Mouse (Mus musculus) lung, adult 18-20 months (tissue): ENCODE measurements at regions not wholly inside any gene's neighbourhood (a gene's known extent, or its start where the extent isn't known, plus 50 kb on each side); places are given as distances from the start of the nearest gene placed in this dataset.

Experiments
- DNase-seq, 2 experiments: peaks; one replicate each; pipeline ENCODE4 v3.0.0; 2022; ENCODE audit warnings: mixed read lengths in 2 of 2

DNA sequence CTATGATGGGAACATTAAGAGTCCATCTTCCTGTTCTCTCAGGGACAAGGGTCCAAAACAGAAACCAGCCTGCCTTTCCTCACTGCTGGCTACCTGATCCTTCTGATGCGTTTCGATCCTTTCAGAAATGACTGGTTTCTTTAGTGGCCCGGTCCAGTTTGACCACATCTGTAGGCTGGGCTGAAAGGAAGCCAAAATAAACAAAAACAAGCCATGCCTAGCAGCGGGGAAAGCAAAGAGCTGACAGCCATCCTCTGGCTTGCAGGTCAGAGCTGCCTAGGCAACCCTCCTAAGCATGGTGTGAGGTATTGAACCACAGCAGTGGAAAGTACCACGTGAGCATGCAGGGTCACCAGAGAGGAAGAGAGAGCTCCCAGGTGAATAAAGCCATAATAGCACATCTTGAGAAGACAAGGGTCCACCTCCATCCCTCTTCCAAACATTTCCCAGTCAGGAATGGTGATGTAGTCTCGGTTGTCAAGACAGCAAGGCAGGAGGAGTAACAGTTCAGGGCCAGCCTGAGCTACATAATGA, 146.6 kb downstream of the Rybp start:
- DNase-seq = peak; percentile 35 to 61

DNA sequence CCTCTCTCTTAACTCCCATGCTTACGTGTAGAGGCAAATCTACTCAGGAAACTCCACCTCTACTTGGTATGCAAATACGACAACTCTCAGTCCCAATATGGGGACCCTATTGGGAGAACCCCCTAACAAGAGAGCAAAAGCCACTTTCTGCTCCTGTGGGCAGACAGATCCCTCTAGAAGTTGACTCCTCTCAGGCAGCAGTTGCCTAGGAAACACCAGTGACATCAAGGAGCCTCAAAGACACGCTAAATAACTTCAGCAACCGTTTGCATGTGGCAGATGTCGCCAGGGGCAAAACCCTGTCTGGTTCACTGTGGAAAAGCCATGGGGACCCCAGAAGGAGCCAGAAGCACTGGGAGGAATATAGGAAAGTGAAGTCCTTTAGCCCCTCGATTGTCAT, 147.5 kb downstream of the Rybp start:
- no peak for DNase-seq

DNA sequence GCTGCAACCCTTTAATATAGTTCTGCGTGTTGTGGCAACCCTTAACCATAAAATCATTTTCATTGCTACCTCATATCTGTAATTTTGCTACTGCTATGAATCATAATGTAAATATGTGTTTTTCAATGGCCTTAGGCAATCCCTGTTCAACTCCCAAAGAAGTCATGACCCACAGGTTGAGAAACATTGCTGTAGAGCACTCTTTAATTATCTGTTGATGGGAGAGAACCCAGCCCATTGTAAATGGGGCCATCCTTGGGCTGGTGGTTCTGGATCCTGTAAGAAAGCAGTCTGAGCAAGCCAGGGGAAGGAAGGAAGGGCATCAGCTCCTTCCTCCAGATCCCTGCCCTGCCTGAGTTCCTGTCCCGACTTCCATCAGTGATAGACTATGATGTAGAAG, 148.6 kb downstream of the Rybp start:
- no peak for DNase-seq

DNA sequence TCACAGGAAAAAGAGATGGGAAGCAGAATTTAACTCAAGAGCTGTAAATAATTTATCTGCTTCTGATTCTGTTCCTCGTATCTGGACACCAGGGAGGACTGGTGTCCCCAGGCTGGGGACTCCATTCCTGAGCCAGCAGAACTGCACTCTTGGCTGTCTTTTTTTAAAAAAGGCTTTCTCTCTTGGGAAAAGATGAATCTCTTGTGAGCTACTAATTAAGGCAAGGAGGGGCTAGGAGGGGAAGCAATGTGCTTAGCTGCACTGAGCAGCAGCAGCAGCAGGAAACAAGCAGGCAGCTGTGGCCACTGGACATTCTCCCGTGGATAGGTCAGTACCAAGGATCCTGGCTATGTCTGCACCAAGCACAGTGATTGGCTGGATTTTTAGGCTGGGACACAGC, 152.1 kb downstream of the Rybp start:
- DNase-seq = no peak

GRCm38 (mm10) chr6:100133970-100134369, 153.3 kb downstream of the Rybp start:
- no peak for DNase-seq

- DNase-seq = no peak
Observed at GRCm38 (mm10) chr6:100132916-100133600, 154.2 kb downstream of the Rybp start.

- DNase-seq = peak; percentile 75 to 78
Observed at GRCm38 (mm10) chr6:100127221-100128143, 159.8 kb downstream of the Rybp start.

DNA sequence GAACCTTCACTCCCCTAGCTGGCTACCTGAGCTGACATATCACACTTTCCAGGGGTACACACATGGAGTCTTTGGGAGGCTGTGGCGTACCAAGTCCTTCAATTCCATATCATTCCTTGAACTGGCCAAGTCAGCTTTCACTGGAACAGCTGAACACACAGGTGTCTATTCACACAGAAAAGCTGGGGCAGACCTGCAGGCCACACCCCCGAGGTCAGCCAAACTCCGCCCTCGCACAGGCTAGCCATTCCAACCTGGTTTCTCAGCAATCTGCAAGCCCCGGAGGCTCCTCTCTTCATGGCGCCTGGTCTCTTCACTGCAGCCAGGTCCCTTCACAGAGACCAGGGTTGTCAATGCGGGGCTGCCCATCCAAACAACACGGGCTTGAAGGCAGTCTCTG, 160.5 kb downstream of the Rybp start:
- DNase-seq = peak in 1 of 2 experiments; percentile 28

- no peak for DNase-seq
Observed at GRCm38 (mm10) chr6:100126326-100126725, 161.0 kb downstream of the Rybp start.

DNA sequence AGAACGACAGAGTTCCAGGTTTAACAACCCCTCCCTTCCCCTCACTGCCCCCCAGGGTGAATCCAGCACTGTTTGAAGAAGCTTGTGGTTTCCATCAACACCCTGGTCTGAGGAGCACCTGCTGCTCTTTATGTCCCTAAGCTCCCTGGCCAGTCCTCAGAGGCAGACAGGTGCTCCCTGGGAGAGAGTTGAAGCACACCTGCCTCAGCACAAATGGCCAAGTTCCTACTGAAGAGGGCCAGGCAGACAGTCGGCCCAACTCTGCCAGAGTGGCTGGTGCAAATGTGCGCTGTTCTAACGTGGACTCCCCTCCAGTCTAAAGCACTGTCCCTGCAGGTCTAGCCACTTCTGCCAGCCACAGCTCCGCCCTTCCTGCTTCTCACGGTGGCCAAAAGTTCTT, 166.0 kb downstream of the Rybp start:
- DNase-seq = peak; percentile 24 to 51

DNA sequence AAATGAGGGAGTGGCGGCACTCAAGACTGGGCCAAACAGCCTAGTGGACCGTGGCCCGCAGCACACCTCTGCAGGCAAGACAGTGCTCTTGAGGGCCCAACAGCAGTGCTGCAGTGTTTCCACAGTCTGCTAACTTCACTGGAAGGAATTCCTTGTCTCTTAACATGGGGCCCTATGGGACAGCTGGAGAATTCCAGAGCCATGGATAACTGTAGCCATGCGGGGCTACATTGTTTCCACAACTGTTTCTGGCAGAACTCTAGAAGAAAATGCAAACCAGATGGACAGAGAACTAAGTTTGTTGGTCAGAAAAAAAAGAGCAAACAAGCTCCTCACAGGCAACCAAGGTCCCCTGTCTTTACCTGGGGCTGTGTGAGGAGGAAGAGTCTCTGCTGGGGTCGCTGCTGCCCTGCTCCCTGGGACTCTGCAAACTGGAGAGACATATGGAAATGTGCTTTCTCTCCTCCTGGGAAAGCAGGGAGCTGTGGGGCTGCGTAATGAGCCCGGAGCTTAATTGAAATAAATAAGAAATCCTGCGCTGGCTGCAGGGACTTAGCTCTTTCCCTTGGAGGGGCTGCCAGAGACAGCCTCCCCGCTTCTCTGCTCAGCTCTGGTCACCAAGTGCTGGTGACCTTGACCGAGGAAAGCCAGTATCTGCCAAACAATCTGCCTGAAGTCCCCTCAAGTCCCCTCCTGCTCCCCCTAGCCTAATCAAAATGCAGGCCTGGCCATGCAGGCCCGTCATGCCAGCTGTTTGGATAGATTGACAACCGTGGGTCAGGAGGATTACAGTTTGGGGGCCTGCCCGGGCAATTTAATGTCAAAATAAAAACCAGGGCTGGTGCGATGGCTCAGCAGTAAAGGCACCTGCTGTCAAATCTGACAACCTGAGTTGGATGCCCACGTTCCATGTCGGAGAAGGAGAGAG, 167.0 kb downstream of the Rybp start:
- DNase-seq = no peak

DNA sequence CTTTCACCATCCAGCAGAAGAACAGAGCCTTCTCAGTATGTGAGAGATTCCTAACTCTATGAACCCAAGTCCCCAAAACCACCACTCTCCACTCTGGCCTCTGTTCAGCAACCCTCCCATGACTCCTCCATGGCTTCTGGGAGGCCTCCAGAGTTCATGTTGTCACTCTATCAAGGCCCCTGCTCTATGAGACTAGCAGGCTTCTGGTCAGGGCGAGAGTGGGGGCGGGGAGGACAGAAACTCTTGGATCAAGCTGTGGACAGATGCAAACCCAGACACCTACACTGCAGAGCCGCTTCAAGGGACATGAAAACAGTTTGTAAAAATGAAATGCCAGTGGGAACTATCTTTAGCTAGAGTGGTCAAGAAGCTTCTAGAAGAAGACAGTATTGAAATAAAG, 170.2 kb downstream of the Rybp start:
- DNase-seq = no peak

GRCm38 (mm10) chr6:100113393-100114137, 173.7 kb downstream of the Rybp start:
- DNase-seq = no peak

GRCm38 (mm10) chr6:100110981-100111660, 176.2 kb downstream of the Rybp start:
- no peak for DNase-seq

DNA sequence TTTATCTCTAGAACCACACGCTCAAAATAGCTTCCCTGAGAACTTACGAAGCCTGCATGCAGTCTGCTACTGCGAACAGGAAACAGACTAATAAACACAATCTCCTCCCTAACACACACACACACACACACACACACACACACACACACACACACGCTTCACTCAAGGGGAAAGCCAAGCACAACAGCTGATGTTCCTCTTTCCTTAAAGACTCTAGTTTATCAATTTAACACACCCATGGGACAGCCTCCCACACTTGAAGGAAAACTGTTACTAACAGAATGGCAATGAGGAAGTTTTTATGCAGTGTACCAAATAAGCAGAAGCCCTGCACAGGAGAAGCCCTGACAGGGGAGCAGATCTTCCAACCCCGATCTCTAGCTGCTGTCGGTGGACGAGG, 177.3 kb downstream of the Rybp start:
- peak; percentile 29 to 46 for DNase-seq

- no peak for DNase-seq
Observed at GRCm38 (mm10) chr6:100109351-100109750, 177.9 kb downstream of the Rybp start.

DNA sequence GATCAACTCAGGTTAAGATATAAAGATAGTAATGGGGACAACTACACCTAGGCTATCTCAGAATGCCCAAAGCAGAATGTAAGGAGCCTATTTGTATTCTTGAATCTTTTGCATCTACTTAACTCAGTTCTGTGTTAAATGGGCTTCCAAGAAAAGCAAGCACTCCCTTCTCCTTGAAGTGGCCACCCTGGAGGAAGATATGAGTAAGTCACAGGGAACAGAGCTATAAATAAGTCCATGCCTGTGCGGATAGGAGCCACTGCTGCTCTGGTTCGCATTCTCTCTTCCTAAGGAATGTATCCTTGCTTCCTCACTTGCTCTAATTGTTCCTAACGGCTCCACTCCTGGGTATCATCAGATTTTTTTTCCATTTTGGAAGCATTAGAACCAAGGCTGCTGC, 179.8 kb downstream of the Rybp start:
- DNase-seq = no peak

GRCm38 (mm10) chr6:100107066-100107465, 180.2 kb downstream of the Rybp start:
- DNase-seq = no peak

GRCm38 (mm10) chr6:100100565-100101133, 186.6 kb downstream of the Rybp start:
- DNase-seq = no peak

DNA sequence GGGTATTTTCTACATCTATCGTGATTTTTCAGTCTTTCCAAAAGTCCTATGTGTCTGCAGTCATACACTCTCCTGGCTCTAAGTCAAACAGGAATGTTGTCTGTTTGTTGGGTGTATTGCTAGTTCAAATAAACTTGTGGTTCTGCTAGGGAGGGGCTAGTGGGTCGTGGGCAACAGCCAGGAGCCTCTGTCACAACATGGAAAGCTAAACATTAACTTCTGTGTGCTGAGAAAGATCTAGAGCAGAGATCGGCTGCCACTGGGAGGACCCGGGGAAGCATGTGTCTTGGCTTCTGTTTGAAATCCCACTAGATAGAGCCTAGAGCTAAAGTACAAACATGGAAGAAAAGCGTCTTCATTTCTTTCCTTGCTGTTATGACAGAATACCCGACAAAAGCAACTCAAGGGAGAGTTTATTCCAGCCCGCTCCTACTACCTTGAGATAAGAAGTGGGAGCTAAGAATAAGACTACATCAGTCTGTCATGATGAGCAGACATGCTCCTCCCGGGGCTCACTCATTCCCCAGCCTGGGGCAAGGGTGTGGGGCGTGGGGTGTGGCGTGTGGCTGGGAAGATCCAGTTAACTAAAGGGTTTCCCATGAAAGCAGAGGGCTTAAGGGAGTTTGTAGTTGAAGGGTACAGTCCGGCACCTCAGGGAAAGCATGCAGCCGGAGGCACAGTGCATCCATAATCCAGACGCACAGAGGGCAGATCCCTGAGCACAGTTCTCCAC, 190.7 kb downstream of the Rybp start:
- DNase-seq = peak in 1 of 2 experiments; percentile 11
